Mouse (Mus musculus): Measurements from ENCODE around the gene Rpl36al.

The Rpl36al gene

DNA sequence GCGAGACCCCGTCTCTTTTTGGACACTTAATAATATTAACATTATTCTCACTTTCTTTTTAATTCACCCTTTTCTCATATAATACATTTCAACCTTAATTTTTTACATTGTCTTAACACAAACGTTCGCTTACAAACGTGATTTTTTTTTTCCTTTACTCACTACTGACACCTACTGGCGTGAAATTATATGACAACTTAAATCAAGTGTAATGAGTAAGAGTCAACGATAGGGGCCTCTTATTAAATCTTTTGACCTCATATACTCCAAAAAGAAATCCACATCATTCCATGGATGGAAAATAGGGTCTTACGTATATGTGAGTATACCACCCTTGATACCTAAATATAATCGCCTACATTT lies 24.3 kb downstream of the Rpl36al start:
- DNase-seq (ENCODE audit: low spot score in 2 of 2): no peak

GRCm38 (mm10) chr12:69158765-69159577 lies 24.9 kb downstream of the Rpl36al start, which contains the start of gene Rps29:
TSS of gene Rps29 (minus strand) at chr12:69159186.
- peak; percentile 97 to 98 for DNase-seq (ENCODE audit: low spot score in 2 of 2)

- no peak for DNase-seq (ENCODE audit: low spot score in 2 of 2)
These were observed 25.5 kb downstream of the Rpl36al start for GRCm38 (mm10) chr12:69158366-69158764.

DNA sequence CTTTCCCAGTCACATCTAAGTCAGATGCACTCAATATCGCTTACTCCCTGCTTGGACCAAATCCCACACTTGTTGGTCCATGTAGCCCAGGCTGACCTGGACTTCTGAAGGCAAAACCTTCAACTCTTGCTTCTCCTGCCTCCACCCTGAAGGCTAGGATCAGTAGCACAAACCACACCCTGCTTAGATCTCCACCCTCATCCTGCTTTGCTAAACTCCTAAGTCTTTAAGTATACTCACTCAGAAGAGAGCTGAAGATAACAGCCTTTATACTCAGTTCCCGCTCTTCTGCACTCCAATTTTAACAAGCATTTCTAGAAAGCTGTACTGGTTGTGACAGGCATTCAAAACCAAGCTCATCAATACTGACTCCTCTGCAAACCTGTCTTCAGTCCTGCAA lies 26.8 kb downstream of the Rpl36al start:
- DNase-seq (ENCODE audit: low spot score in 2 of 2): no peak

DNA sequence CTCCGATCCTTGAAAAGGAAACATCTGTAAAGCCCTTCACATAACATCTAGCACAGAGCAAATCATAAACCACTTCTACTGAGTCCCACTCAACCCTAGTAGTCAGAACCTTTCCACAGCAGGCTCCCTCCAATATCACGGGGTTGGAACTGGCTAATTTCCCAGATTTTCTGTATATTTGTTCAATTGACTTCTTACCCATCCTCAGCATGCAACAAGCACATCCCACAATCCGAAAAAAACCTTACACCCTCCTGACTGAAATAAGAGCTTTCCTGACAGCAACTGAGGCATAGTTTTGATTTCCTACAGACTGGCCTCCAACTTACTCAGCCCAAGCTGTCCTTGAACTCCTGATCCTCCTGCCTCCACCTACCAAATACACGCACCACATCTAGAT lies 27.4 kb downstream of the Rpl36al start:
- no peak for DNase-seq (ENCODE audit: low spot score in 2 of 2)

DNA sequence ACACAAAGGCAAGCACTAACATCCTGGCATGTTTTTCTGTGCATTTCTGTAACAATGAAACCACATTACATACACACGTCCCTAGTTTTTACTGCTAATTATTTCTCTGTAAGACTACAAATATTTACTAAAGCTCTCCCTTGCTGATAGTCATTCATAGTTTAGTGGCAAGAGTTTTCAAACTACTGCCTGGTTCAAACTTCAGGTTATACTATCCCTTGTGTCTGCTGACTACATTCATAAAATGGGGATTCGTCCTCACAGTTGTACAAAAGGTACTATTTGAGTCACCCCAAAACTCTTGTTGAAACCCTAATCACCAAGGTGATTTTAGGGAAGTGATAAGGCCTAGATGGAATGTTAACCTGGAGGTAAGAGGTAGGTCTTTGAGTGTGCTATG lies 28.0 kb downstream of the Rpl36al start:
- DNase-seq (ENCODE audit: low spot score in 2 of 2): no peak

DNA sequence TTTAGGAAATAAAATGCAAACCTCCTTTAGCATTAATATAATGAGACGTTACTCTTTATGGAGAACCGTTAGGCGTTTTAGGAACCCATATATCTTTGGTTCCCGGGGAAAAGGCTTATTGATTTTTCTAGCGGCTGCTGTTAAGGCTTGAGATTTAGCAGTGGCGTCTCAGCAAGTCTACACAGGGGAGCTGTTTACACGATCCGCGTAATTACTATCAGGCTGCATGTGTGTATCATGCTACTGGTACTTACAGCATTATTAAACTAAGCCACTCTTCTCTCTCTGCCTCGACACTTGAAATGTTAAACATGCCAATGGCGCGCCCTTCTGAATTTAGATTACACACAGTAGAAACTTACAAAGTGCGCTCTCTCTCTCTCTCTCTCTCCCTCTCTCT lies 33.8 kb downstream of the Rpl36al start:
- no peak for DNase-seq (ENCODE audit: low spot score in 2 of 2)

GRCm38 (mm10) chr12:69147166-69147735 lies 36.6 kb downstream of the Rpl36al start:
- no peak for DNase-seq (ENCODE audit: low spot score in 2 of 2)

- no peak for DNase-seq (ENCODE audit: low spot score in 2 of 2)
These were observed 40.4 kb downstream of the Rpl36al start for GRCm38 (mm10) chr12:69143460-69143859.

DNA sequence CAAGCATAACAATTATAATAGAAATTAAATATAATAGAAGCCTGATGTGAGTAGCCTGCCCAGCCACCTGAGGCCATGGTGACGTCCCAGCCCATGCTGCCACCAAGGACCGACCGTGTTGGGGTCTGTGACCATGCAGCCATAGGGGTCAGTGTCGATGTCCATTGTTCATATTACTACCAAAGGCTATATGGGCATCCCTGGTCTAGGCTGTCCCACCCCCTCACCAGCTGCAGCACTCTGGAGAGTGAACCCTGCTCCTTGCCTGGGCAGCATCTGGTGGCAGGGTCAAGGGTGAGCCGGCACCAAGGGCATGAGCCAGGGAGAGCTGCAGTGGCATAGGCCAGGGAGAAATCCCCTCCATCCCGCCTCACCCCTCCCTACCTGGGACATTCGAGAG lies 44.0 kb downstream of the Rpl36al start:
- no peak for DNase-seq (ENCODE audit: low spot score in 2 of 2)

DNA sequence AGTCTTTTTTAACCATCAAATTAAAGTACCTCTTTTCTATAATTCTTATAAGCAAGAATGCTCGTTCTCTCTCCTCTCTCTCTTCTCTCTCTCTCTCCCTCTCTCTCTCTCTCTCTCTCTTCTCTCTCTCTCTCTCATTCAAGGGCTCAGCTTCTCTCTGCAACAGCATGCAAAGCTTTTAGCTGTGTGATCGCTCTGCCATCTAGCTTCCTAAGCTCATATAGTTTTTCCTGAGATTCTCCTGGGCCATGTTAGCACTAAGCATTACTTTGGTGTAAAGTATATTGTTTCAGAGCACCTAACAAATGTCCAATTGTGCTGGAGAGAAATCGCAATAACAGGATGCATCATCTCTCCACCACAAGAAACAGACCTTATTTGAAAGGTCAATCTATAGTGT lies 44.7 kb downstream of the Rpl36al start:
- no peak for DNase-seq (ENCODE audit: low spot score in 2 of 2)

Data from frontal cortex, postnatal 10 days (tissue).